Mouse (Mus musculus) liver, postnatal 0 days (tissue): ENCODE measurements around the gene Gm42517. TPM values are rescaled to one million over a fixed set of nuclear protein-coding genes. Genes with fewer than 3 reads are reported as not detected.
A peak's percentile ranks its signal among the peaks of the same experiment; 100 is the strongest.

Source experiments
- ATAC-seq: fragments of 200-750 bp; cut with Nextera tagmentation; 2 replicates; pipeline ENCODE4 v1.8.0; 2017; ENCODE audit warnings: mild to moderate bottlenecking, moderate library complexity
- DNase-seq: peaks from one replicate; pipeline ENCODE4 v3.0.0-alpha.2; 2016
- H3K27ac ChIP-seq: fragments of 300-500 bp; sonication (generic); 2 replicates; pipeline ENCODE4 v1.5.1; 2014; ENCODE audit warnings: antibody characterized with exemption, moderate library complexity, mild to moderate bottlenecking, low read depth
- H3K27me3 ChIP-seq: fragments of 300-500 bp; sonication (generic); 2 replicates; pipeline ENCODE4 v1.6.1; 2014; ENCODE audit warnings: low read length, control low read depth, mixed read lengths; ENCODE audit not compliant: insufficient read depth
- H3K36me3 ChIP-seq: fragments of 300-500 bp; sonication (generic); replicated peaks from 2 replicates; pipeline ENCODE4 v1.6.1; 2014; ENCODE audit warnings: mild to moderate bottlenecking, control low read depth, low read length, moderate library complexity, mixed read lengths; ENCODE audit not compliant: insufficient read depth
- H3K4me1 ChIP-seq: fragments of 300-500 bp; sonication (generic); 2 replicates; pipeline ENCODE4 v1.6.1; 2014; ENCODE audit warnings: antibody characterized with exemption, mild to moderate bottlenecking, control low read depth; ENCODE audit not compliant: insufficient read depth
- H3K4me2 ChIP-seq: fragments of 300-500 bp; sonication (generic); 2 replicates; pipeline ENCODE4 v1.6.1; 2014; ENCODE audit warnings: low read depth, mild to moderate bottlenecking, low read length, moderate library complexity, mixed read lengths
- H3K4me3 ChIP-seq: fragments of 300-500 bp; sonication (generic); 2 replicates; pipeline ENCODE4 v1.5.1; 2014; ENCODE audit warnings: low read depth, low read length
- H3K9ac ChIP-seq: fragments of 300-500 bp; sonication (generic); replicated peaks from 2 replicates; pipeline ENCODE4 v1.6.1; 2014; ENCODE audit warnings: mild to moderate bottlenecking, moderate library complexity
- H3K9me3 ChIP-seq: fragments of 300-500 bp; sonication (generic); 2 replicates; pipeline ENCODE4 v1.6.1; 2016; ENCODE audit warnings: mild to moderate bottlenecking, control low read depth, low read length, mixed read lengths
- CTCF ChIP-seq: sonication (generic); IDR thresholded peaks from 2 replicates; pipeline ENCODE4 v1.5.1; 2016; ENCODE audit warnings: antibody characterized with exemption, low read depth
- EP300 ChIP-seq: IDR thresholded peaks from 2 replicates; pipeline ENCODE4 v1.6.1; 2016; ENCODE audit warnings: antibody characterized with exemption, low read depth, mild to moderate bottlenecking
- WGBS: fragments of 180-500 bp; shearing (Covaris S2); extraction: QIAGEN DNeasy Blood & Tissue Kit; methylation state at CpG from one replicate; pipeline ENCODE4 v1.1.7; 2014; ENCODE audit not compliant: insufficient replicate concordance; 5-methylcytosine and 5-hydroxymethylcytosine counted together
- polyA plus RNA-seq: library from polyadenylated mRNA; unstranded; fragments of >200 nt; fragmentation: Nextera tagmentation; extraction: Ambion mirVana; gene quantifications from 2 replicates; pipeline ENCODE4 v1.2.1, GENCODE M21; 2015

The Gm42517 gene
- polyA plus RNA-seq, 1 experiment from 2014 or later = not detected

- Histone ChIP-seq H3K4me1 (no peaks in the 10 kb centered on the region), H3K4me2 (no peak overlapping the region), H3K4me3 (no peak overlapping the region), H3K27me3 (no peaks in the 10 kb centered on the region), H3K9me3 (no peaks in the 10 kb centered on the region), H3K27ac (no peak overlapping the region), H3K36me3 (peaks cover 10% of the 10 kb centered on the region), H3K9ac (no peak overlapping the region)
- TF ChIP-seq EP300 (no peak), CTCF (no peak)
- no peak for DNase-seq
- 55% methylated on average over 3 of the region's 3 CpGs for WGBS
- no peak for ATAC-seq
Measured at GRCm38 (mm10) chr5:108338049-108338448, 29.7 kb downstream of the Gm42517 start.

GRCm38 (mm10) chr5:108337385-108337784 lies 30.3 kb downstream of the Gm42517 start:
- ATAC-seq (no peak), DNase-seq (no peak)
- Histone ChIP-seq H3K4me1 (no peaks in the 10 kb centered on the region), H3K4me2 (no peak overlapping the region), H3K9me3 (no peaks in the 10 kb centered on the region), H3K9ac (no peak overlapping the region), H3K27me3 (no peaks in the 10 kb centered on the region), H3K36me3 (peaks cover 13% of the 10 kb centered on the region), H3K4me3 (no peak overlapping the region), H3K27ac (no peak overlapping the region)
- TF ChIP-seq CTCF = no peak
- peak; percentile 15; the same call in 1 of the 2 replicates for TF ChIP-seq EP300
- WGBS = 68% methylated on average over 4 of the region's 4 CpGs

GRCm38 (mm10) chr5:108331051-108331450 lies 36.7 kb downstream of the Gm42517 start:
- Histone ChIP-seq H3K4me2 (no peak overlapping the region), H3K9ac (no peak overlapping the region), H3K4me1 (no peaks in the 10 kb centered on the region), H3K9me3 (no peaks in the 10 kb centered on the region), H3K27ac (no peak overlapping the region), H3K36me3 (peaks cover 33% of the 10 kb centered on the region), H3K4me3 (no peak overlapping the region), H3K27me3 (no peaks in the 10 kb centered on the region)
- TF ChIP-seq EP300 (no peak), CTCF (no peak)
- ATAC-seq (no peak), DNase-seq (no peak)
- WGBS = 79% methylated on average over 1 of the region's 1 CpGs

Other genes starting within 250 kb of the Gm42517 start
- gene Tmed5, start 235.3 kb downstream of the Gm42517 start, polyA plus RNA-seq = 47.2 and 58.2 TPM in 2 replicates
- gene Ccdc18, start 235.0 kb downstream of the Gm42517 start, polyA plus RNA-seq = 3.7 and 3.9 TPM in 2 replicates
- 16.1 and 17.5 TPM in 2 replicates for gene Dr1, start 99.0 kb downstream of the Gm42517 start, polyA plus RNA-seq
- 1.7 and 1.9 TPM in 2 replicates for gene Pigg, start 55.3 kb downstream of the Gm42517 start, polyA plus RNA-seq
- gene Pde6b, start 20.5 kb upstream of the Gm42517 start, polyA plus RNA-seq = 0.06 and 0.15 TPM in 2 replicates
- 411 and 430 TPM in 2 replicates for gene Atp5k, start 66.5 kb upstream of the Gm42517 start, polyA plus RNA-seq
- 0.30 and 0.41 TPM in 2 replicates for gene Mfsd7a, start 81.0 kb upstream of the Gm42517 start, polyA plus RNA-seq
- 3.8 and 5.0 TPM in 2 replicates for gene Pcgf3, start 93.3 kb upstream of the Gm42517 start, polyA plus RNA-seq
- not detected in 2 replicates for gene Cplx1, start 182.1 kb upstream of the Gm42517 start, polyA plus RNA-seq